Mouse (Mus musculus) intestine, embryonic 15.5 days (tissue): Measurements from ENCODE around the gene Zim1. TPM values are rescaled to one million over a fixed set of nuclear protein-coding genes. Genes with fewer than 3 reads are reported as not detected.

ENCODE experiments used
- ATAC-seq: fragments of 200-750 bp; cut with Nextera tagmentation; 2 replicates; pipeline ENCODE4 v1.8.0; 2017; ENCODE audit warnings: moderate TSS enrichment, moderate library complexity
- H3K27ac ChIP-seq: fragments of 300-500 bp; sonication (generic); 2 replicates; pipeline ENCODE4 v1.5.1; 2015; ENCODE audit warnings: mild to moderate bottlenecking, inconsistent platforms
- H3K27me3 ChIP-seq: fragments of 300-500 bp; sonication (generic); replicated peaks from 2 replicates; pipeline ENCODE4 v1.6.1; 2015; ENCODE audit warnings: inconsistent platforms
- H3K36me3 ChIP-seq: fragments of 300-500 bp; sonication (generic); 2 replicates; pipeline ENCODE4 v1.6.1; 2015; ENCODE audit warnings: inconsistent platforms
- H3K4me1 ChIP-seq: fragments of 300-500 bp; sonication (generic); replicated peaks from 2 replicates; pipeline ENCODE4 v1.6.1; 2015; ENCODE audit warnings: inconsistent platforms
- H3K4me2 ChIP-seq: fragments of 300-500 bp; sonication (generic); replicated peaks from 2 replicates; pipeline ENCODE4 v1.6.1; 2015; ENCODE audit warnings: mild to moderate bottlenecking, inconsistent platforms
- H3K4me3 ChIP-seq: fragments of 300-500 bp; sonication (generic); replicated peaks from 2 replicates; pipeline ENCODE4 v1.5.1; 2015; ENCODE audit warnings: inconsistent platforms
- H3K9ac ChIP-seq: fragments of 300-500 bp; sonication (generic); 2 replicates; pipeline ENCODE4 v1.6.1; 2015; ENCODE audit warnings: inconsistent platforms
- H3K9me3 ChIP-seq: fragments of 300-500 bp; sonication (generic); 2 replicates; pipeline ENCODE4 v1.6.1; 2016; ENCODE audit warnings: inconsistent platforms
- WGBS: fragments of 180-500 bp; shearing (Covaris S2); methylation state at CpG from one replicate; pipeline ENCODE4 v1.1.7; 2015; 5-methylcytosine and 5-hydroxymethylcytosine counted together
- polyA plus RNA-seq: library from polyadenylated mRNA; unstranded; fragments of >200 nt; fragmentation: Nextera tagmentation; extraction: Ambion mirVana; gene quantifications from 2 replicates; pipeline ENCODE4 v1.2.1, GENCODE M21; 2015

The Zim1 gene
- polyA plus RNA-seq, result 4.6 and 5.1 TPM in 2 replicates

GRCm38 (mm10) chr7:6696241-6697045 is at the start of gene Zim1:
Zim1 (minus strand) TSS chr7:6696450.
- Histone ChIP-seq H3K4me1 (no peaks in the 10 kb centered on the region), H3K4me3 (peak within 1 kb of the TSS; percentile 50), H3K36me3 (no peaks in the 10 kb centered on the region), H3K9ac (peak within 1 kb of the TSS; percentile 55), H3K27ac (no peak within 1 kb of the TSS), H3K4me2 (peak within 1 kb of the TSS; percentile 88), H3K9me3 (no peaks in the 10 kb centered on the region), H3K27me3 (no peaks in the 10 kb centered on the region)
- peak; percentile 100 for ATAC-seq
- WGBS, result 9% methylated on average over 32 of the region's 32 CpGs

- Histone ChIP-seq H3K27ac (0 out of 2 replicates have a peak overlapping the region, but pooled peaks have one; percentile 22), H3K4me1 (0 out of 2 replicates have a peak, but pooled peaks cover 3% of the 10 kb centered on the region), H3K9me3 (no peaks in the 10 kb centered on the region), H3K36me3 (no peaks in the 10 kb centered on the region), H3K4me2 (no peak overlapping the region), H3K9ac (no peak overlapping the region), H3K4me3 (no peak overlapping the region), H3K27me3 (no peaks in the 10 kb centered on the region)
- 31% methylated on average over 10 of the region's 10 CpGs for WGBS
- ATAC-seq, result peak; percentile 91
Observed at GRCm38 (mm10) chr7:6744281-6744904, 48.1 kb upstream of the Zim1 start.

- H3K9me3 ChIP-seq, result no peaks in the 10 kb centered on the region
- no peak overlapping the region for H3K9ac ChIP-seq
- no peak overlapping the region for H3K4me2 ChIP-seq
- H3K27me3 ChIP-seq, result no peaks in the 10 kb centered on the region
- H3K4me3 ChIP-seq, result no peak overlapping the region
- H3K27ac ChIP-seq, result no peak overlapping the region
- H3K4me1 ChIP-seq, result no peaks in the 10 kb centered on the region
- ATAC-seq, result no peak
- WGBS, result 74% methylated on average over 1 of the region's 1 CpGs
- H3K36me3 ChIP-seq, result no peaks in the 10 kb centered on the region
Observed at GRCm38 (mm10) chr7:6736060-6736459, 39.8 kb upstream of the Zim1 start.

- Histone ChIP-seq H3K9ac (peak overlapping the region; percentile 17), H3K9me3 (peaks cover 5% of the 10 kb centered on the region; the same call in 1 of the 2 replicates), H3K4me2 (peak overlapping the region; percentile 47), H3K27ac (no peak overlapping the region), H3K4me1 (no peaks in the 10 kb centered on the region), H3K36me3 (no peaks in the 10 kb centered on the region), H3K4me3 (peak overlapping the region; percentile 48), H3K27me3 (no peaks in the 10 kb centered on the region)
- no peak for ATAC-seq
- whole genome bisulfite sequencing, result 48% methylated on average over 4 of the region's 4 CpGs
Observed at GRCm38 (mm10) chr7:6731930-6732329, 35.7 kb upstream of the Zim1 start.

- H3K27ac ChIP-seq, result no peak overlapping the region
- peak overlapping the region; percentile 48 for H3K4me3 ChIP-seq
- no peak overlapping the region for H3K9ac ChIP-seq
- no peak for ATAC-seq
- peaks cover 5% of the 10 kb centered on the region; the same call in 1 of the 2 replicates for H3K9me3 ChIP-seq
- H3K4me1 ChIP-seq, result no peaks in the 10 kb centered on the region
- H3K4me2 ChIP-seq, result peak overlapping the region; percentile 66
- no peaks in the 10 kb centered on the region for H3K36me3 ChIP-seq
- H3K27me3 ChIP-seq, result no peaks in the 10 kb centered on the region
- 52% methylated on average over 3 of the region's 3 CpGs for WGBS
Observed at GRCm38 (mm10) chr7:6731373-6731772, 35.1 kb upstream of the Zim1 start.

- H3K36me3 ChIP-seq, result no peaks in the 10 kb centered on the region
Observed at GRCm38 (mm10) chr7:6730801-6731200, 34.6 kb upstream of the Zim1 start.

GRCm38 (mm10) chr7:6730241-6730640 is 34.0 kb upstream of the Zim1 start, which contains the start of the genes Peg3 and Usp29:
Peg3 (minus strand) TSS chr7:6730431.
Usp29 (plus strand) TSS chr7:6730578.
- H3K27ac ChIP-seq, result peak within 1 kb of the TSS; percentile 87
- peak; percentile 46 for ATAC-seq
- H3K27me3 ChIP-seq, result no peaks in the 10 kb centered on the region
- H3K9ac ChIP-seq, result peak within 1 kb of the TSS; percentile 53
- H3K4me1 ChIP-seq, result no peaks in the 10 kb centered on the region
- peaks cover 5% of the 10 kb centered on the region; the same call in 1 of the 2 replicates for H3K9me3 ChIP-seq
- peak within 1 kb of the TSS; percentile 66 for H3K4me2 ChIP-seq
- peak within 1 kb of the TSS; percentile 48 for H3K4me3 ChIP-seq
- WGBS, result 40% methylated on average over 24 of the region's 24 CpGs
- H3K36me3 ChIP-seq, result no peaks in the 10 kb centered on the region

More at GRCm38 (mm10) chr7:6730801-6731200, 34.6 kb upstream of the Zim1 start:
- Histone ChIP-seq H3K4me3 (peak overlapping the region; percentile 48), H3K9ac (0 out of 2 replicates have a peak overlapping the region, but pooled peaks have one; percentile 3), H3K27me3 (no peaks in the 10 kb centered on the region), H3K9me3 (peaks cover 5% of the 10 kb centered on the region; the same call in 1 of the 2 replicates), H3K4me2 (peak overlapping the region; percentile 66), H3K4me1 (no peaks in the 10 kb centered on the region), H3K27ac (no peak overlapping the region)
- ATAC-seq, result no peak
- whole genome bisulfite sequencing, result 56% methylated on average over 15 of the region's 15 CpGs

GRCm38 (mm10) chr7:6729061-6729817 is 33.0 kb upstream of the Zim1 start:
- Histone ChIP-seq H3K36me3 (no peaks in the 10 kb centered on the region), H3K4me1 (no peaks in the 10 kb centered on the region), H3K9ac (peak overlapping the region; percentile 53), H3K27me3 (no peaks in the 10 kb centered on the region), H3K9me3 (peaks cover 5% of the 10 kb centered on the region; the same call in 1 of the 2 replicates), H3K27ac (peak overlapping the region; percentile 87), H3K4me3 (peak overlapping the region; percentile 48), H3K4me2 (peak overlapping the region; percentile 66)
- WGBS, result 50% methylated on average over 37 of the region's 37 CpGs
- ATAC-seq, result peak; percentile 57

GRCm38 (mm10) chr7:6728263-6728931 is 32.1 kb upstream of the Zim1 start:
- Histone ChIP-seq H3K27ac (peak overlapping the region; percentile 87), H3K4me1 (no peaks in the 10 kb centered on the region), H3K9ac (no peak overlapping the region), H3K36me3 (no peaks in the 10 kb centered on the region), H3K4me2 (peak overlapping the region; percentile 66), H3K27me3 (no peaks in the 10 kb centered on the region), H3K4me3 (peak overlapping the region; percentile 48), H3K9me3 (peaks cover 5% of the 10 kb centered on the region; the same call in 1 of the 2 replicates)
- WGBS, result 49% methylated on average over 19 of the region's 19 CpGs
- peak; percentile 83 for ATAC-seq

GRCm38 (mm10) chr7:6727351-6728121 is 31.3 kb upstream of the Zim1 start:
- H3K4me2 ChIP-seq, result peak overlapping the region; percentile 66
- peaks cover 5% of the 10 kb centered on the region; the same call in 1 of the 2 replicates for H3K9me3 ChIP-seq
- H3K4me1 ChIP-seq, result no peaks in the 10 kb centered on the region
- 53% methylated on average over 19 of the region's 19 CpGs for WGBS
- peak overlapping the region; percentile 79 for H3K27ac ChIP-seq
- H3K36me3 ChIP-seq, result no peaks in the 10 kb centered on the region
- H3K27me3 ChIP-seq, result no peaks in the 10 kb centered on the region
- H3K4me3 ChIP-seq, result peak overlapping the region; percentile 48
- no peak overlapping the region for H3K9ac ChIP-seq
- ATAC-seq, result peak; percentile 68

GRCm38 (mm10) chr7:6709396-6709795 is 13.1 kb upstream of the Zim1 start:
- Histone ChIP-seq H3K4me2 (no peak overlapping the region), H3K36me3 (peaks cover 11% of the 10 kb centered on the region; the same call in 1 of the 2 replicates), H3K4me1 (no peaks in the 10 kb centered on the region), H3K27me3 (no peaks in the 10 kb centered on the region), H3K4me3 (no peak overlapping the region), H3K9ac (no peak overlapping the region), H3K27ac (no peak overlapping the region), H3K9me3 (no peaks in the 10 kb centered on the region)
- no peak for ATAC-seq
- WGBS, result 93% methylated on average over 15 of the region's 15 CpGs
